16 mouse cellular contexts compared by ENCODE assay signal in genomic region chr9:5343092-5343491, GRCm38 (mm10). TPM values are rescaled to one million over a fixed set of nuclear protein-coding genes. Genes with fewer than 3 reads are reported as not detected.
"Had no signal": no experiment of that assay in that cellular context is flagged by ENCODE, and none has a peak within 500 bp of the region (broad histone marks: within the 10 kb centered on the region; RNA-seq: fewer than 3 reads in every experiment).

No protein-coding gene starts in this region.

- H3K9me3 ChIP-seq: intestine, embryonic 15.5 days; limb, embryonic 15.5 days; lung, embryonic 15.5 days; midbrain, embryonic 12.5 days; neural tube, embryonic 13.5 days had no signal

- H3K4me3 ChIP-seq: intestine, embryonic 15.5 days; layer of hippocampus, adult 2 months; left cerebral cortex, adult 2 months; limb, embryonic 15.5 days; lung, embryonic 15.5 days; midbrain, embryonic 12.5 days; neural tube, embryonic 13.5 days had no signal

- H3K4me2 ChIP-seq: intestine, embryonic 15.5 days; limb, embryonic 15.5 days; lung, embryonic 15.5 days; midbrain, embryonic 12.5 days; neural tube, embryonic 13.5 days had no signal

- H3K27me3 ChIP-seq: intestine, embryonic 15.5 days; limb, embryonic 15.5 days; lung, embryonic 15.5 days; midbrain, embryonic 12.5 days; neural tube, embryonic 13.5 days had no signal

- DNase-seq: kidney, adult 18-20 months; kidney, postnatal 10 days; kidney, postnatal 4 days; lung, postnatal 14 days; right cerebral cortex, postnatal 14 days; thymus, postnatal 4 days had no signal

- ATAC-seq: intestine, embryonic 15.5 days; midbrain, embryonic 16.5 days had no signal

- H3K27ac ChIP-seq: intestine, embryonic 15.5 days; layer of hippocampus, adult 2 months; left cerebral cortex, adult 2 months; limb, embryonic 15.5 days; lung, embryonic 15.5 days; midbrain, embryonic 12.5 days; neural tube, embryonic 13.5 days; stomach, postnatal 0 days had no signal

- H3K36me3 ChIP-seq: intestine, embryonic 15.5 days; limb, embryonic 15.5 days; lung, embryonic 15.5 days; midbrain, embryonic 12.5 days; neural tube, embryonic 13.5 days had no signal

- H3K9ac ChIP-seq: intestine, embryonic 15.5 days; limb, embryonic 15.5 days; lung, embryonic 15.5 days; midbrain, embryonic 12.5 days; neural tube, embryonic 13.5 days had no signal

- H3K4me1 ChIP-seq: intestine, embryonic 15.5 days; limb, embryonic 15.5 days; lung, embryonic 15.5 days; midbrain, embryonic 12.5 days; neural tube, embryonic 13.5 days had no signal

RNA-seq across cellular contexts. Expression of gene Casp12, which starts 2.1 kb away (rescaled TPM):
- polyA plus RNA-seq: limb, embryonic 11.5 days; midbrain, embryonic 12.5 days had no signal
